Mouse (Mus musculus) forelimb bud, embryonic 11.5 days (tissue): ENCODE measurements at regions not wholly inside any gene's neighbourhood (a gene's known extent, or its start where the extent isn't known, plus 50 kb on each side); places are given as distances from the start of the nearest gene placed in this dataset.
A peak's percentile ranks its signal among the peaks of the same experiment; 100 is the strongest.
"Not testable (repeated sequence)": the region's sequence is repeated elsewhere in the genome, so short reads cannot be mapped to it uniquely, and the experiment has no call there.

Experiments used
- DNase-seq: peaks from one replicate; pipeline ENCODE4 v3.0.0-alpha.2; 2012; ENCODE audit warnings: low read depth, low spot score

DNA sequence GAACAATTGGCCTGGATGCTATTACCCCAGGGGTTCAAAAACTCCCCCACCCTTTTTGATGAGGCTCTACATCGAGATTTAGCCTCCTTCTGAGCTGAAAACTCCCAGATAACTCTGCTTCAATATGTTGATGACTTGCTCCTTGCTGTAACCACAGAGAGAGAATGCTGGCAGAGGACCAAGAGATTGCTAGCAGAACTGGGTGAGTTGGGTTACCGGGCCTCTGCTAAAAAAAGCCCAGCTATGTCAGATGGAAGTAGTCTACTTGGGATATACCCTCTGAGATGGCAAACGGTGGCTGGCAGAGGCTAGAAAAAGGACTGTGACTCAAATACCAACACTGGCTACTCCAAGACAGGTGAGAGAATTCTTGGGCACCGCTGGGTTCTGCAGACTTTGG is 63.9 kb upstream of the Gm906 start:
- not testable (repeated sequence) for DNase-seq

DNA sequence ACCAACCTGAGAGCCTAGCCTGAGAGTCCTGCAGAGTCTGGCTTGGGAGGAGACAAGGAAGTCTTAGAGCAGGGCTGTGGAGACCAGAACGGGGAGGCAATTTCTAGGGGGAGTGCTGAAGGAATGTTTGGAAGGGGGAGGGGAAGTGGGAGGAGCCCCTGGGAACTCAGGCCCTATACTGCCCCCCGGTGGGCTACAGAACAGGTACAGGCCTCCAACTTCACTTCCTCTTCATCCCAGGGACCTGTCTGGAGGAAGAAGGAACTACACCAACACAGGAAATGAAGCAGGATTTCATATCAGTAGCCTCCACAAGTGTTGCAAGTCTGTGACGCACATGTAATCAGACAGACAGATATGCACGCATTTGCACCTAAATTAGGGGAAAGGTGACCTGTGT is 72.4 kb upstream of the Gm906 start:
- DNase-seq: peak; percentile 2

DNA sequence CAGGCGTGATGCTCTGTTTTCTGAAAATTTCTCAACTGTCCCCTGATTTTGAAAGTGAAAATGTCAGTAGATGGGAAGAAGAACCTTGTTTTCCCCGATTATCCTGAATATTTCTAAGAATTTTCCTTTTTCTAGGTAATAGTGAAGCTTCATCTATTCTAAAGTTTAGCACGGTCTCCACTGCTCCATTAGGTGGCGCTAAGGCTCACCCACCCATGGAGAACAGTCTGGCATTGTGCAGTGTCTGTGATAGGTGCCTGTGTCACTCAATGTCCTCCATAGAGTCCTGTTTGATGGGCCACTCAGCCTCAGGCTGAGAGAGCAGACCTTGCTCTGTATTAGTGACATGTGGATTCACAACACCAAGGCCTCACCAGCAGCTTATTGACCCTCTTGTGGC is 78.5 kb upstream of the Gm906 start:
- no peak for DNase-seq

DNA sequence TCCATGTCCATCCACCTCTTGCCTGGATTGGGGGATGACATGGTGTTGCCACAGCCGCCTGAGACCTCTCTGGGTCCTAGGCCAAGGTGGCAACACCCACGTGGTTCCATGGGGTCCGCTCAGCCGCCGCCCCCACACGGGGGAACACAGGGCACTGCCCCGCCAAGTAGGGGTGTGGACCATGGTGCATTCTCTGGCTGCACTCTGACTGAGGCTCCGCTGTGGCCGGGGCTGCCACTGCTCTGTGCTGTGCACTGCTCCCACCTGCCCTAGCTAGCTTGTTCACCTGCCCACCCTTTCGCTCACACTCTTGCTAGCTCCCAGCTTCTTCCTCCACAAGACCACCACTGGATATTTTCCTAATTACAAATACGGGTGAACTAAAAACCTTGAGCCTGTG is 73.5 kb upstream of the Fbxw17 start:
- DNase-seq: no peak

DNA sequence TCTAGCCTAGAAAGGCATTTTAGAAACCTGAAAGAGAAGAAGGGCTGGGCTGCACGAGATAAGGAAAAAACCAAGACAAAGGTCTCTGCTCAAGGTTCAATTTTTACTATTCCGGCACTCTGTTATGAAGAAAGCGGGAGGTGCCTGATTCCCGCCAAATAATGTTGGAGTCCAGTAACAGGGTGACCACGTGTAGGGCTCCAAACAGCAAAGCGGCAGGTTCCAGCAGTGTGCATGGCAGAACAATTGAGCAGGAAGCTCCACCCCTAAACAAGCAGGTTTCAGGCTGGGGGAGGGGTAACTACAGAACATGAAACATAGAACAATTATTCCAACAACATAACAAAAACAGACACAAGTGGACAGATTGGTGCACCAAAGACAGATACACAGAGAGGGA is 65.7 kb upstream of the Fbxw17 start:
- no peak for DNase-seq

DNA sequence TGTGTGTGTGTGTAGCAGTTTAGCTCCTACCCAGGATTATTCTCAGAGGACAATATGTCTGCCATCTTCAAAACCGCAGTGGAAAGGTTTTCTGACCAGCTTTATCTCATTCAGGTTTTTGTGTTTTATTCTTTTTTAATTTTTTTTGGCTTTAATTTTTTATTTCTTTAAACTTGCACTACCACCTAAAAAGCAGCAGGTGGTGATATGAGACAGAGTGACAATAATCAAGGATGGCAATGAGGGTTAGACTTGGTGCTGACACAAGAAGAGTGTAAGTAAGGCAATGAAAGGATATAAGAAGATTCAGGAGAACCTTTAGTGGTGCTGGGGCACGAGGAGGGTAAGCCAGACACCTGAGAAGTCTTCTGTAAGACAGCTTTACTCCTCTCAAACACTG is 62.4 kb upstream of the Fbxw17 start:
- DNase-seq: no peak

DNA sequence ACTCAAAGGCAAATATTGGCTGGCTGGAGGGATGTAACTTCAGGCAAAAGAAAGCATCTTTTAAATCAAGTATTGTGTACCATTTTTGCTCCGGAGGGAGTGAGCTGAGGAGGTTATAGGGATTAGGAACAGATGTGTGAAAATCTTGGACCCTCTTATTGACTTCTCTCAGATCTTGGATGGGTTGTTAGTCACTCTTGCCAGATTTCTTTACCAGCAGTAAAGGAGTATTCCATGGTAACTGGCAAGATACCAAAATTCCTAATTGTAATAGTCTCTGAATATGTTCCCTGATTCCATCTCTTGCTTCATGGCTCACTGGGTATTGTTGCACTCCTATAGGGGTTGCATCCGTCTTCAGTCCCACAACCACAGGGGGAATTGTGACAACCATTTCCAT is 58.1 kb upstream of the Fbxw17 start:
- DNase-seq: no peak
